Mouse (Mus musculus) CH12F3 (cell line): Measurements from ENCODE around the gene Ffar3.

Experiments used
- in situ Hi-C: fragments of 300-500 bp; cut with MboI; formaldehyde crosslinking; loops from 2 replicates; pipeline ENCODE4 v1.14.3; 2020; ENCODE audit warnings: low sequenced_read_pairs

Gene Ffar3

GRCm38 (mm10) chr7:30856078-30856477, at the start of gene Ffar3:
TSS of gene Ffar3 (minus strand) at chr7:30856178.
- in situ Hi-C loops = no loop called here

GRCm38 (mm10) chr7:30904042-30904441, 48.1 kb upstream of the Ffar3 start:
- in situ Hi-C loops = no loop called here

DNA sequence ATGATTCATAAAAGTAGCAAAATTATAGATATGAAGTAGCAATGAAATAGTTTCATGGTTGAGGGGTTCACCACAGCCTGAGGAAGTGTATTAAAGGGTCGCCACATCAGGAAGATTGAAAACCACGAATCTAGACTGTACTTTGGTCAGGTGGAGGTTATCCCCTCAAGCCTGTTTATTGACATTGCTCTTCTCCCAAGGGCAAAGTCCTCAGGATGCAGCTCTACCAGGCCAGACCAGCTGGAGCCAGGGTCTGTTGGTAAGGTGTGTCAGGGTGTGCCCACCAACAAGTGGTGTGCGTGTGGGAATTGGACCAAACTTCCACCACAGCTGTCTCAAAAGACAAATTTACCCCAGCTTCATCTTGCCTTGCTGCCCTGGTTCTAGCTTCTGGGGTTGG, 39.2 kb upstream of the Ffar3 start:
- in situ Hi-C loops = no loop called here

DNA sequence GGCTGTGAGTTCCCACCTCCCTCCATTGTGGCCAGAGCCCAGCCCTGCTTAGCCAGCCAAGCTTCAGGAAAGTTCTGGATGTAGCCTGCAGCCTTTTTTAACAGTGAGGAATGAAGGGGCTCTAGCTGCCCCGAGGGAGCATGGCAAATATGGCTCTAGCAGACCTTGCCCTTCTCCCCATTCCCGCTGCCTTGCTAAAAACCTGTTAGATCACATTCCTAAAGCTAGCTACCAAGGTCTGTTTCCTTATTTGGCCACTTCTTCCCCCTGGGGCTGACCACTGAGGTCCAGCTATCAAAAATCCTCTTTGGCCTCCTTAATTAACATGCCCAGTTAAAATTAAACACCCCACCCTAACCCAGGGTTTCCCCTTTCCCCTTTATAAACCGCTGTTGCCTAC, 36.5 kb upstream of the Ffar3 start:
- in situ Hi-C loops = no loop called here

DNA sequence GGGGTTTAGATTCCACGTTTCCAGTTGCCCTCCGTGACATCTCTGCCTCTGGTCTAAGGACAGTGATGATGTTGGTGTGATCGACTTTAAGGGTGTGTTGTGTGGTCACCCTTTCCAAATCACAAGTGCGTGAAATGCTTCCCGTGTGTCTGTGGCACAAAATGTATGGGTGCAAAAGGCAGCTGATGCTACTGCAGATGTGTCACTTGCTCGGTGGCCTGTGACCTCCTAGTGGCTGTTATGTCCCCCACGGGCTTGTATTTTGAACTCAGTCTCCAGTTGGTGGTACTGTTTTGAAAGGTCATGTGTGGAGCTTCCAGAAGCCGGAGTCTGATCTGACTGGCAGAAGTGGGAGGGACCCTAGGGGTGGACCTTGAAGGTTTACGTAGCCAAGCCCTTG, 35.8 kb upstream of the Ffar3 start:
- in situ Hi-C loops = no loop called here

- in situ Hi-C loops = no loop called here
These were observed 34.7 kb upstream of the Ffar3 start for GRCm38 (mm10) chr7:30890681-30891080.

DNA sequence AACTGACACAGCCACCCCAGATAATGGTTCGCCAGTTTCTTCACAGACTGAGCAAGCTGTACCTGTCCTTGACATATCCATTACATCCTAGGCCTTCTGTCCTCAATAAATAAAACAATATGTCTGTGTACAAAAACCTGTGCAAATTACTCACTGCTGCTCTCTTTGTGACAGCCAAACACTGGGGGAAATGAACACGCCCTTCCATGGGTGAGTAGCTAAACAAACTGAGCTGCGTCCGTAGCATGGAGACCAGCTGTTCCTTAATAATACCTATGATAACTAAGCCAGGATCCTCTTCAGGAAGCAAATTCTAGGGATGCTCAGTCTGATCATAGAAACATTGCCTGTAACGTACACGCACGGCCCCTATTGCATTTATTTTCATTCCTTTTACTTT, 32.8 kb upstream of the Ffar3 start:
- in situ Hi-C loops = no loop called here

DNA sequence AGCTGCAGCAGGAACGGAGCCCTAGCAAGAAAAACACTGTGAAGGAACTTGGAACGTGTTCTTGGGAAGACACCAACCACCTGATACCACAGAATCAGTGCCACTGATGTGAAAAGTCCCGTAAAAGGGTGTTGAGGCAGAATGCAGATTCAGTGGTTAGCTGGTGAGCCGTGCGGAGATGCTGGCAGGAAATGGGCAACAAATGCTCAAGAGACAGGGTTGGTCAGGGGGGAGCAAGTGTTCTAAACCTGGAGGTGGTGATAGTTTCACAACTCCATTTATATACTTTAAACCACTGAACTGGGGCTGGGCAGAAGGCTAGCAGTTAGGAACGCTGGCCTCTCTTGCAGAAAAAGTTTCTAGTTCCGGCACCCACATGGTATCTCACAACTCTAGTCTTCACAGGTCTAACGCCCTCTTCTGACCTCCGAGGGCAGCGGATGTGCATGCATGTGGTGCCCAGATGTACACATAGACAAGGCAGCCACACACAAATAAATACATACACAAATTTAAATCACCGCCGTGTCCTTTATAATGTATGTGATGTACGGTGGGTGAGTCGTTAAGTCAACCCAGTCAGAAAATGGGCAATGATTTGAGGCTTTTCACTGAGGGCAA, 31.7 kb upstream of the Ffar3 start:
- in situ Hi-C loops = no loop called here

DNA sequence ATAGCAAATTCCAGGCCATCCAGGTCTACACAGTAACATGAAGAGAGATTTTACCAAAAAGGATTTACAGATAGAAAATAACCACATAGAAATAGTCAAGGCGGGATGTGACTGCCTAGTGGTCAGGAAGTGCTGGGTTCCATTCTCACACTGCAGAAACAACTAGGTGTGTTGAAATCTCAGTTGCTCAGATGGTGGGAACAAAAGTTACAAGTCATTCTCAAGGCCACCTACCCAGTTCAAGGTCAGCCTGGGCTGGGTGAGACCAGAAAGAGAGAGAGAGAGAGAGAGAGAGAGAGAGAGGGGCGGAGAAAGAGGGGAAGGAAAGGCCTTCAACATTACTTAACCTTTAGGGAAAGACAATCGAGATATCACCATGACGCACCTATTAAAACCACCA, 30.9 kb upstream of the Ffar3 start:
- in situ Hi-C loops = no loop called here

DNA sequence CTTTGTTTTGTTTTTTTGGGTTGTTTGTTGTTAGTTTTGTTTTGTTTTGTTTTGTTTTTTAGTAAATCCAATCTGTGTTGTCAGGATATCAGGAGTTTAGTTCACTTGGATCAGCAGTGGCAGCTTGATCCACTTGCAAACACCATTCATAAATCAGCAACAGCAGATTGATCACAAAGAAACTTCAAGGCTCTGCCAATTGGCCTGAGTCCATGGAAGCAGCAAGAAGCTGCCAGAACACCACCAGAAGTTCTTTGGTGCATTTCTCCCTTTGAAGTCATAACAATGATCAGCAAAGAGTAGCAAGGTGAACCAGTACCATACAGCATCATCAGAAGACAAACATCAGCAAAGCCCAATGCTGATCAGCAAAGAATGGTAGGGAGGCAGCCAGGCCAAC, 28.1 kb upstream of the Ffar3 start:
- in situ Hi-C loops = no loop called here

DNA sequence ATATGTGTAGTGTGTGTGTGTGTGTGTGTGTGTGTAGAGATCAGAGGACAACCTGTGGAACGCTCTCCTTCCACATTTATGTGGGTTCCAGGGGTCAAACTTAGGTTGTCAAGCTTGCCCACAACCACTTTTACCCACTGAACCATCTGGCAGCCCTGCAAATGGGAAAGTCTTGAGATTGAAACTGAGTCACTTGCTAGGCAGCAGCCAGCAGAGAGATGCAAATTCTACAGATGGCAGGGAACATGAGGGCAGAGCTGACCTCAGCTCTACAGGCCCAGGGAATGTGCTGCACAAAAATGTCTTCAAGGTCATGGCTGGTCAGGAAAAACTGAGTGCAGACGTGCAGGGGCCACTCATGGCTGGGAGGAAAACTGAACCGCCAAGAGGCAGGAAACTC, 25.4 kb upstream of the Ffar3 start:
- in situ Hi-C loops = no loop called here

GRCm38 (mm10) chr7:30880176-30880575, 24.2 kb upstream of the Ffar3 start, which contains the start of gene Cd22:
TSS of gene Cd22 (minus strand) at chr7:30880342.
- in situ Hi-C loops = no loop called here

GRCm38 (mm10) chr7:30878950-30879349, 23.0 kb upstream of the Ffar3 start:
- in situ Hi-C loops = no loop called here

DNA sequence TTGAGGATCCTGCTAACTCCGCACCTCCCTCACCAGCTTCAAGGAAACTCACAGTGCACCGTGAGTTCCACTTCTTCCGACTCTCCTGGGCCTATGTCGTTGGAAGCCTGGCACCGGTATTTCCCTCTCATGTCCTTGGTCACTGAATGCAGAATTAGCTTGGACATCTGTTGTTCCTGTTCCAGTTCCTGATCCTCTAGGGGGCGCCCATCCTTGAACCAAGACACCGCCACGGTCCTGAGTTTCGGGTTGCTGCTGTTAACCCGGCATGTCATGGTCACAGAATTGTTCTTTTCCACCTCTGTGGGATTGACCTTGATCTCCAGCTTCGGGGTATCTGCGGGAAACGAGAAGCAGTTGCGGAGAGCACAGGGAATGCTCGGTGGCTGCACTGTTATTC, 17.1 kb upstream of the Ffar3 start:
- in situ Hi-C loops = no loop called here

GRCm38 (mm10) chr7:30863386-30863785, 7.4 kb upstream of the Ffar3 start:
- in situ Hi-C loops = no loop called here

DNA sequence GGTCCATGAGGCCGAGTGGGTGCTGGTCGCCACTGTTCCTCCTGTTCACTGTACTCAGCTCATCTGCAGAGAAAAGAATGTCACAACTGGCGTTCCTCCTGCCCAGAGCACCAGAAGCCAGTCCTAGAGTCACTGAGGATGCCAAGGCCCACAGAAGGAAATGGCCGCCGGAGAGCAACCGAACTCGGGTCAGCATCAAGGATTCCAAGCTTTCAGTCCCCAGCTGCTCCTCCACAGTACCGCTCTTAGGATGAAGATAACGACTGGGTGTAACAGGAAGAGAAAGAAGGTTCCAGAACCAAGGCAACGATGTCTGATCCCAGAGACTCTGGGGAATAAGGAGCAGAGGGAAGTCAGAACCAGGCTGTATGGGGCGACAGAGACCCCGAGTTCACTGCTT, 5.5 kb upstream of the Ffar3 start, which contains the start of gene Ffar1:
TSS of gene Ffar1 (minus strand) at position 101 of the 400 bp plus-strand sequence.
- in situ Hi-C loops = no loop called here

DNA sequence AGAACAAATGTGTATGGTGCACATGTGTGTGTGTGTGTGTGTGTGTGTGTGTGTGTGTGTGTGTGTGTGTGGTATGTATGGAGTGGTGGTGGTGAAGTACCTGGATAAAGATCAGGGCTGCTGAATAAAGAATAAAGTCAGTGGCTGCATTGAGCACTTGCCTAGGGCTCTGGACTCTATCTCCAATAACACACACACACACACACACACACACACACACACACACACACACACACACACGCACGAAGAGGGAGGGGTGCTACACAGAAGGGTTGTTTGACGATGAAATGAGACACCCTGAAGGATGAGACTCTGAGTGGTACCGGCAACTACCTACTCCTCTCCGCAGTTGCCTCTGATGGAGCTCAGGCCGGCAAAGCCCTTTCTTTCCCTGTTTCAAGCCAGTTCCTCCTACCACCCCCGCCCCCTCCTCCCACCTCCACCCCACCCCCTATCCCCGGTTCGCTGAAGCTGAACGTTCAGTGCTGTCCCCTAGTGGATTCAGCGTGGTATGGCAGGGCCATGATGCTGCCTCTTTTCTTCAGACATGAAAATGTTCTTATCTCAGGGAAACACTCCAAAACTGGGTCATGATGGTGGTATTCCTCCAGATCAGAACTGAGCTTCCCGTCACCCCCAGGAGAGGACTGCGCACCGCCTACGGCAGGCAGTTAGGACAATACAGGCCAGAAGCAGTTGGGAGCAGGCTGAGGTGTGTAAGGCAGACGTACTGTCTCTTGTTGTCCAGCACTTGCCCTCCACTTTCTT, 3.8 kb upstream of the Ffar3 start:
- in situ Hi-C loops = no loop called here

DNA sequence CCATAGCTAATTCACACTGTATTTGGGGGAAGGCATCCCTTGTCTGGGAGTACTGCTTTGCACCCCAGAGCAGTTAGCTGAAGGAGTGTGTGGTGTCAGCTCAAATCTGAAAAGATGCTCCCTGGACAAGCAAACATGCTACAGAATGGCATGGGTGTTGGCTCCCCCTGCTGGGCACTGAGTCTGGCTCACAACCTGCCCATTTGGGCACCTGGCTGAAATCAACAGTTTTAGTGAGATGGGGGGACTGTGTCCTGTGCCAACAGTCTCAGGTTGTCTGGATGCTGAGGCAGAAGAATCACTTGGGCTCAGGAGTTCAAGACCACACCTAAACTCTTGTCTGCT, 3.3 kb upstream of the Ffar3 start:
- in situ Hi-C loops = no loop called here

- in situ Hi-C loops = no loop called here
These were observed 1.8 kb upstream of the Ffar3 start for GRCm38 (mm10) chr7:30857746-30858145.

DNA sequence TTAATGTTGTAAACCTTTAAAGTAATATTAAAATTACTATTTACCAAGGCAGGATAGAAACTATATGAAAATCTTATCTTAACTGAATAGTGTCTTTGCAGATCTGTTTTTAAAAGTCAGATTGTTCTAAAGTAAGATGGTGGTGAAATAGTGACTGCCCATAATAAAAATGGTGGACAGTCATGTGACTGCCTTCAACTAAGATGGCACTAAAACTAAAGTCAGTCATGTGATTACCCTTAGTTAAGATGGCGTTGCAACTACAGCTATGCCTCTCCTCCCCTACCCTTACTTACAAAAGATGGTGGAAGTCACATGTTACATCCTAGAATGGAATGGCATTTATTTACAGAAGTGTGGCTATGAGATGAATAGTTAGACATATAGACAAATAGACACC, 4.6 kb downstream of the Ffar3 start:
- in situ Hi-C loops = no loop called here

- in situ Hi-C loops = no loop called here
These were observed 8.0 kb downstream of the Ffar3 start for GRCm38 (mm10) chr7:30847934-30848333.

- in situ Hi-C loops = no loop called here
These were observed 8.6 kb downstream of the Ffar3 start for GRCm38 (mm10) chr7:30847386-30847785.
